Mouse (Mus musculus) ovary, postnatal 10 days (tissue): ENCODE measurements around the gene Btbd35f3.
"Not testable (repeated sequence)": the region's sequence is repeated elsewhere in the genome, so short reads cannot be mapped to it uniquely, and the experiment has no call there.

ENCODE experiments used
- DNase-seq: peaks from one replicate; pipeline ENCODE4 v3.0.0; 2022; ENCODE audit warnings: low spot score

The Btbd35f3 gene

GRCm38 (mm10) chrX:4037374-4037773, at the start of gene Btbd35f3:
Gene Btbd35f3, plus strand, starts transcription at chrX:4037674.
- DNase-seq: not testable (repeated sequence)
